Mouse (Mus musculus) intestine, embryonic 16.5 days (tissue): ENCODE results near the gene Cenph. TPM values are rescaled to one million over a fixed set of nuclear protein-coding genes. Genes with fewer than 3 reads are reported as not detected.
"Not testable (repeated sequence)": the region's sequence is repeated elsewhere in the genome, so short reads cannot be mapped to it uniquely, and the experiment has no call there.

Experiments used
- ATAC-seq: fragments of 200-750 bp; cut with Nextera tagmentation; 2 replicates; pipeline ENCODE4 v1.8.0; 2017; ENCODE audit warnings: moderate TSS enrichment, moderate library complexity
- H3K27ac ChIP-seq: fragments of 300-500 bp; sonication (generic); 2 replicates; pipeline ENCODE4 v1.5.1; 2014; ENCODE audit warnings: mild to moderate bottlenecking, low read length
- H3K27me3 ChIP-seq: fragments of 300-500 bp; sonication (generic); replicated peaks from 2 replicates; pipeline ENCODE4 v1.6.1; 2014; ENCODE audit warnings: low read length, control low read depth, mixed read lengths; ENCODE audit not compliant: control insufficient read depth, insufficient read depth
- H3K36me3 ChIP-seq: fragments of 300-500 bp; sonication (generic); 2 replicates; pipeline ENCODE4 v1.6.1; 2014; ENCODE audit warnings: low read length, control low read depth; ENCODE audit not compliant: control insufficient read depth, insufficient read depth
- H3K4me1 ChIP-seq: fragments of 300-500 bp; sonication (generic); 2 replicates; pipeline ENCODE4 v1.6.1; 2014; ENCODE audit warnings: low read length, control low read depth, mixed read lengths; ENCODE audit not compliant: control insufficient read depth, insufficient read depth
- H3K4me2 ChIP-seq: fragments of 300-500 bp; sonication (generic); 2 replicates; pipeline ENCODE4 v1.6.1; 2014; ENCODE audit warnings: low read depth, low read length, control low read depth
- H3K4me3 ChIP-seq: fragments of 300-500 bp; sonication (generic); 2 replicates; pipeline ENCODE4 v1.5.1; 2014; ENCODE audit warnings: mild to moderate bottlenecking, low read length
- H3K9ac ChIP-seq: fragments of 300-500 bp; sonication (generic); 2 replicates; pipeline ENCODE4 v1.6.1; 2014; ENCODE audit warnings: low read depth, low read length
- H3K9me3 ChIP-seq: fragments of 300-500 bp; sonication (generic); 2 replicates; pipeline ENCODE4 v1.6.1; 2016; ENCODE audit warnings: low read length, control low read depth; ENCODE audit not compliant: control insufficient read depth
- WGBS: fragments of 180-500 bp; shearing (Covaris S2); extraction: QIAGEN DNeasy Blood & Tissue Kit; methylation state at CpG from one replicate; pipeline ENCODE4 v1.1.7; 2014; 5-methylcytosine and 5-hydroxymethylcytosine counted together
- polyA plus RNA-seq: library from polyadenylated mRNA; unstranded; fragments of >200 nt; fragmentation: Nextera tagmentation; extraction: Ambion mirVana; gene quantifications from 2 replicates; pipeline ENCODE4 v1.2.1, GENCODE M21; 2015

The Cenph gene
- 22.6 and 29.0 TPM in 2 replicates for polyA plus RNA-seq

- peak; percentile 96 for ATAC-seq
- Histone ChIP-seq H3K4me1 (peaks cover 15% of the 10 kb centered on the region), H3K4me2 (peak within 1 kb of the TSS; percentile 96), H3K27me3 (no peaks in the 10 kb centered on the region), H3K36me3 (no peaks in the 10 kb centered on the region), H3K4me3 (peak within 1 kb of the TSS; percentile 96), H3K9ac (peak within 1 kb of the TSS; percentile 86), H3K9me3 (no peaks in the 10 kb centered on the region), H3K27ac (peak within 1 kb of the TSS; percentile 17; the same call in 1 of the 2 replicates)
- 0% methylated on average over 46 of the region's 46 CpGs for WGBS
Measured at GRCm38 (mm10) chr13:100775252-100776055, at the start of gene Cenph. Cenph (minus strand) TSS chr13:100775899.

- no peak overlapping the region for H3K9ac ChIP-seq
- no peak overlapping the region for H3K4me3 ChIP-seq
- H3K27ac ChIP-seq, result no peak overlapping the region
- H3K27me3 ChIP-seq, result no peaks in the 10 kb centered on the region
- H3K36me3 ChIP-seq, result 0 out of 2 replicates have a peak, but pooled peaks cover 4% of the 10 kb centered on the region
- H3K4me1 ChIP-seq, result no peaks in the 10 kb centered on the region
- H3K4me2 ChIP-seq, result no peak overlapping the region
- no peak for ATAC-seq
- H3K9me3 ChIP-seq, result no peaks in the 10 kb centered on the region
- WGBS, result 88% methylated on average over 3 of the region's 3 CpGs
Measured at GRCm38 (mm10) chr13:100824916-100825315, 49.2 kb upstream of the Cenph start.

- H3K27ac ChIP-seq, result no peak overlapping the region
- ATAC-seq, result no peak
Measured at GRCm38 (mm10) chr13:100824306-100824705, 48.6 kb upstream of the Cenph start.

GRCm38 (mm10) chr13:100823863-100824262 is 48.2 kb upstream of the Cenph start:
- ATAC-seq, result no peak
- WGBS, result 91% methylated on average over 3 of the region's 3 CpGs
- peaks cover 7% of the 10 kb centered on the region; the same call in 1 of the 2 replicates for H3K36me3 ChIP-seq

More at GRCm38 (mm10) chr13:100824306-100824705, 48.6 kb upstream of the Cenph start:
- H3K4me1 ChIP-seq, result no peaks in the 10 kb centered on the region
- 0 out of 2 replicates have a peak, but pooled peaks cover 4% of the 10 kb centered on the region for H3K36me3 ChIP-seq
- H3K9me3 ChIP-seq, result no peaks in the 10 kb centered on the region
- 43% methylated on average over 6 of the region's 6 CpGs for WGBS
- H3K27me3 ChIP-seq, result no peaks in the 10 kb centered on the region
- H3K4me2 ChIP-seq, result no peak overlapping the region
- no peak overlapping the region for H3K4me3 ChIP-seq
- H3K9ac ChIP-seq, result no peak overlapping the region

GRCm38 (mm10) chr13:100814451-100814850 is 38.8 kb upstream of the Cenph start:
- H3K27ac ChIP-seq, result no peak overlapping the region
- H3K9ac ChIP-seq, result no peak overlapping the region
- H3K36me3 ChIP-seq, result peaks cover 22% of the 10 kb centered on the region; the same call in 1 of the 2 replicates
- H3K27me3 ChIP-seq, result no peaks in the 10 kb centered on the region
- WGBS, result 93% methylated on average over 6 of the region's 6 CpGs
- H3K4me3 ChIP-seq, result no peak overlapping the region
- no peak for ATAC-seq
- H3K4me2 ChIP-seq, result no peak overlapping the region
- H3K4me1 ChIP-seq, result no peaks in the 10 kb centered on the region
- H3K9me3 ChIP-seq, result no peaks in the 10 kb centered on the region

More at GRCm38 (mm10) chr13:100823863-100824262, 48.2 kb upstream of the Cenph start:
- no peaks in the 10 kb centered on the region for H3K9me3 ChIP-seq
- H3K9ac ChIP-seq, result no peak overlapping the region
- H3K27me3 ChIP-seq, result no peaks in the 10 kb centered on the region
- H3K4me1 ChIP-seq, result no peaks in the 10 kb centered on the region
- no peak overlapping the region for H3K27ac ChIP-seq
- no peak overlapping the region for H3K4me3 ChIP-seq
- H3K4me2 ChIP-seq, result no peak overlapping the region

- Histone ChIP-seq H3K4me1 (no peaks in the 10 kb centered on the region), H3K27ac (no peak overlapping the region), H3K9ac (no peak overlapping the region), H3K9me3 (no peaks in the 10 kb centered on the region), H3K27me3 (no peaks in the 10 kb centered on the region), H3K4me3 (no peak overlapping the region), H3K4me2 (no peak overlapping the region), H3K36me3 (peaks cover 34% of the 10 kb centered on the region)
- WGBS, result 98% methylated on average over 3 of the region's 3 CpGs
- no peak for ATAC-seq
Measured at GRCm38 (mm10) chr13:100805776-100806175, 30.1 kb upstream of the Cenph start.

- Histone ChIP-seq H3K36me3 (peaks cover 6% of the 10 kb centered on the region; the same call in 1 of the 2 replicates), H3K9ac (no peak overlapping the region), H3K4me3 (no peak overlapping the region), H3K27me3 (no peaks in the 10 kb centered on the region), H3K4me1 (no peaks in the 10 kb centered on the region), H3K9me3 (no peaks in the 10 kb centered on the region), H3K4me2 (no peak overlapping the region), H3K27ac (no peak overlapping the region)
- WGBS, result 86% methylated on average over 6 of the region's 6 CpGs
- ATAC-seq, result no peak
Measured at GRCm38 (mm10) chr13:100797171-100797570, 21.5 kb upstream of the Cenph start.

GRCm38 (mm10) chr13:100789083-100789482 is 13.4 kb upstream of the Cenph start:
- no peaks in the 10 kb centered on the region for H3K9me3 ChIP-seq
- no peak for ATAC-seq
- 86% methylated on average over 3 of the region's 3 CpGs for WGBS

GRCm38 (mm10) chr13:100788057-100788456 is 12.4 kb upstream of the Cenph start:
- not testable (repeated sequence) for H3K4me3 ChIP-seq, H3K27ac ChIP-seq, H3K36me3 ChIP-seq, ATAC-seq, H3K9ac ChIP-seq, H3K9me3 ChIP-seq, H3K4me2 ChIP-seq, H3K27me3 ChIP-seq
- H3K4me1 ChIP-seq, result peaks cover 18% of the 10 kb centered on the region
- 92% methylated on average over 11 of the region's 14 CpGs for WGBS

More at GRCm38 (mm10) chr13:100789083-100789482, 13.4 kb upstream of the Cenph start:
- Histone ChIP-seq H3K27ac (no peak overlapping the region), H3K4me1 (peaks cover 10% of the 10 kb centered on the region), H3K4me2 (no peak overlapping the region), H3K27me3 (no peaks in the 10 kb centered on the region), H3K9ac (no peak overlapping the region), H3K4me3 (no peak overlapping the region), H3K36me3 (no peaks in the 10 kb centered on the region)
